ENCODE assay signal across 8 mouse cellular contexts in genomic region chr15:78119704-78120103, GRCm38 (mm10). TPM values are rescaled to one million over a fixed set of nuclear protein-coding genes. Genes with fewer than 3 reads are reported as not detected.
DNase-seq lines count a peak whose midpoint lies in the region; ATAC-seq lines count a peak whose summit lies in the region.

Cacng2 (minus strand) TSS chr15:78120028.

- peak within 1 kb of the TSS; percentile 1; the same call in 1 of the 2 replicates for H3K4me3 ChIP-seq in intestine, embryonic 14.5 days (ENCODE audit: low read depth, low read length)

- ATAC-seq in intestine, embryonic 14.5 days (replicated peaks; ENCODE audit: low FRiP score, low TSS enrichment, low read depth), result peak; percentile 98
- peak; percentile 99 for ATAC-seq in megakaryocyte-erythroid progenitor cell, adult 5-6 weeks (replicated peaks; ENCODE audit: low FRiP score, low TSS enrichment, poor library complexity, severe bottlenecking)

- intact Hi-C loops in gastrocnemius, postnatal 36 days (cut with DNase I), result no loop called here
- intact Hi-C loops in left cerebral cortex, postnatal 10 days (cut with DNase I), result loop anchor here (5.0 kb wide), 2 partner anchors 53 to 137 kb away; partner anchors contain the start of gene Ift27

- H3K9ac ChIP-seq in intestine, embryonic 14.5 days (ENCODE audit: low read length), result no peak within 1 kb of the TSS

- H3K4me2 ChIP-seq in intestine, embryonic 14.5 days (ENCODE audit: low read length), result peak within 1 kb of the TSS; percentile 43

- H3K27me3 ChIP-seq in intestine, embryonic 14.5 days (replicated peaks; ENCODE audit: control insufficient read depth, insufficient read depth, low read length), result peaks cover 22% of the 10 kb centered on the region; the same call in 1 of the 2 replicates

- H3K9me3 ChIP-seq in intestine, embryonic 14.5 days (ENCODE audit: control insufficient read depth, low read length), result no peaks in the 10 kb centered on the region

- no peak within 1 kb of the TSS for H3K27ac ChIP-seq in intestine, embryonic 14.5 days (ENCODE audit: low read depth)

- no peaks in the 10 kb centered on the region for H3K4me1 ChIP-seq in intestine, embryonic 14.5 days (replicated peaks; ENCODE audit: control insufficient read depth, insufficient read depth, low read length)

- WGBS in intestine, embryonic 14.5 days, result 1% methylated on average over 39 of the region's 42 CpGs

- DNase-seq in adipocyte (ENCODE audit: low spot score), result peak; percentile 43
- peak; percentile 97 for DNase-seq in embryo, embryonic 11 days
- DNase-seq in gastrocnemius, postnatal 36 days, result peak; percentile 94
- peak; percentile 99 for DNase-seq in intestine, embryonic 14.5 days (ENCODE audit: low spot score)
- peak; percentile 86 to 97 for DNase-seq in left cerebral cortex, postnatal 10 days (ENCODE audit: extremely low spot score in 1 of 2, low spot score in 2 of 2)
- DNase-seq in right cerebral cortex, postnatal 14 days, result peak; percentile 92
- peak; percentile 96 to 99 for DNase-seq in urinary bladder, postnatal 4 days (ENCODE audit: low spot score in 2 of 2)

- no peaks in the 10 kb centered on the region for H3K36me3 ChIP-seq in intestine, embryonic 14.5 days (ENCODE audit: control insufficient read depth, insufficient read depth, low read length)

RNA-seq across cellular contexts. Expression of gene Cacng2, which starts in this region (rescaled TPM):
- not detected for total RNA-seq in gastrocnemius, postnatal 36 days (2021)
- 0.07 and 0.15 TPM in 2 replicates for polyA plus RNA-seq in intestine, embryonic 14.5 days (2014; fragmentation: Nextera tagmentation; extraction: Ambion mirVana)
- 10 to 100 TPM; 53.3 to 55.1 TPM for total RNA-seq in left cerebral cortex, postnatal 10 days (2021)
- not detected in 2 replicates for total RNA-seq in megakaryocyte-erythroid progenitor cell, adult 5-6 weeks (2014; fragmentation: Nextera tagmentation)
- not detected in 2 replicates for total RNA-seq in megakaryocyte-erythroid progenitor cell, adult 5-6 weeks (2017)

Comparison
In these comparisons a context has a peak if more than half of its experiments do, and no peak if none do; other contexts are left out.
1. RNA of gene Cacng2 (total RNA-seq): 53.3 to 55.1 TPM in left cerebral cortex, postnatal 10 days; not detected in gastrocnemius, postnatal 36 days and not detected in megakaryocyte-erythroid progenitor cell, adult 5-6 weeks; every median in the first group is over 10 times any median in the second.
2. Peak in DNase-seq in gastrocnemius, postnatal 36 days; RNA of the gene not detected or under 1 TPM.
3. Peak in DNase-seq, ATAC-seq, H3K4me3 ChIP-seq and H3K4me2 ChIP-seq in intestine, embryonic 14.5 days; RNA of the gene not detected or under 1 TPM.
4. Peak in ATAC-seq in megakaryocyte-erythroid progenitor cell, adult 5-6 weeks; RNA of the gene not detected or under 1 TPM.
5. DNase-seq: peak in every context shown above with its lines; median percentile 99 in intestine, embryonic 14.5 days; 98 in urinary bladder, postnatal 4 days; 97 in embryo, embryonic 11 days; 94 in gastrocnemius, postnatal 36 days; 92 in right cerebral cortex, postnatal 14 days; 92 in left cerebral cortex, postnatal 10 days; 43 in adipocyte.